Mouse (Mus musculus) midbrain, embryonic 13.5 days (tissue): ENCODE results near the gene Txndc9. TPM values are rescaled to one million over a fixed set of nuclear protein-coding genes. Genes with fewer than 3 reads are reported as not detected.

Source experiments
- ATAC-seq: fragments of 200-750 bp; cut with Nextera tagmentation; 2 replicates; pipeline ENCODE4 v1.8.0; 2017; ENCODE audit warnings: mild to moderate bottlenecking, moderate TSS enrichment, moderate library complexity
- H3K27ac ChIP-seq: fragments of 300-500 bp; sonication (generic); 2 replicates; pipeline ENCODE4 v1.5.1; 2015; ENCODE audit warnings: inconsistent platforms, mild to moderate bottlenecking, moderate library complexity
- H3K27me3 ChIP-seq: fragments of 300-500 bp; sonication (generic); 2 replicates; pipeline ENCODE4 v1.6.1; 2015; ENCODE audit warnings: mild to moderate bottlenecking, inconsistent platforms
- H3K36me3 ChIP-seq: fragments of 300-500 bp; sonication (generic); 2 replicates; pipeline ENCODE4 v1.6.1; 2015; ENCODE audit warnings: mild to moderate bottlenecking, inconsistent platforms
- H3K4me1 ChIP-seq: fragments of 300-500 bp; sonication (generic); replicated peaks from 2 replicates; pipeline ENCODE4 v1.6.1; 2015; ENCODE audit warnings: inconsistent platforms
- H3K4me2 ChIP-seq: fragments of 300-500 bp; sonication (generic); replicated peaks from 2 replicates; pipeline ENCODE4 v1.6.1; 2015; ENCODE audit warnings: moderate library complexity, mild to moderate bottlenecking, inconsistent platforms
- H3K4me3 ChIP-seq: fragments of 300-500 bp; sonication (generic); replicated peaks from 2 replicates; pipeline ENCODE4 v1.5.1; 2015; ENCODE audit warnings: mild to moderate bottlenecking, inconsistent platforms
- H3K9ac ChIP-seq: fragments of 300-500 bp; sonication (generic); replicated peaks from 2 replicates; pipeline ENCODE4 v1.6.1; 2015; ENCODE audit warnings: mild to moderate bottlenecking, inconsistent platforms
- H3K9me3 ChIP-seq: fragments of 300-500 bp; sonication (generic); 2 replicates; pipeline ENCODE4 v1.6.1; 2016; ENCODE audit warnings: mild to moderate bottlenecking, inconsistent platforms
- WGBS: fragments of 180-500 bp; shearing (Covaris S2); methylation state at CpG from one replicate; pipeline ENCODE4 v1.1.7; 2015; 5-methylcytosine and 5-hydroxymethylcytosine counted together
- polyA plus RNA-seq: library from polyadenylated mRNA; unstranded; fragments of >200 nt; fragmentation: Nextera tagmentation; extraction: Ambion mirVana; gene quantifications from 2 replicates; pipeline ENCODE4 v1.2.1, GENCODE M21; 2015

The Txndc9 gene
- polyA plus RNA-seq, 1 experiment from 2014 or later: 167 TPM

GRCm38 (mm10) chr1:37965571-37965970 lies 32.1 kb downstream of the Txndc9 start:
- H3K27ac ChIP-seq: no peak overlapping the region
- no peaks in the 10 kb centered on the region for H3K4me1 ChIP-seq
- no peak overlapping the region for H3K9ac ChIP-seq
- ATAC-seq: no peak
- H3K9me3 ChIP-seq: 0 out of 2 replicates have a peak, but pooled peaks cover 3% of the 10 kb centered on the region
- no peaks in the 10 kb centered on the region for H3K36me3 ChIP-seq
- no peaks in the 10 kb centered on the region for H3K27me3 ChIP-seq
- H3K4me3 ChIP-seq: no peak overlapping the region
- WGBS: 72% methylated on average over 10 of the region's 10 CpGs
- H3K4me2 ChIP-seq: no peak overlapping the region

GRCm38 (mm10) chr1:37959486-37959885 lies 38.2 kb downstream of the Txndc9 start:
- H3K4me2 ChIP-seq: no peak overlapping the region
- no peaks in the 10 kb centered on the region for H3K36me3 ChIP-seq
- 0 out of 2 replicates have a peak, but pooled peaks have one; percentile 53 for ATAC-seq
- H3K27me3 ChIP-seq: no peaks in the 10 kb centered on the region
- 0 out of 2 replicates have a peak, but pooled peaks cover 6% of the 10 kb centered on the region for H3K4me1 ChIP-seq
- whole genome bisulfite sequencing: 63% methylated on average over 5 of the region's 5 CpGs
- H3K9me3 ChIP-seq: 0 out of 2 replicates have a peak, but pooled peaks cover 3% of the 10 kb centered on the region
- H3K27ac ChIP-seq: no peak overlapping the region
- no peak overlapping the region for H3K4me3 ChIP-seq
- no peak overlapping the region for H3K9ac ChIP-seq

GRCm38 (mm10) chr1:37958516-37958915 lies 39.2 kb downstream of the Txndc9 start:
- H3K4me1 ChIP-seq: 0 out of 2 replicates have a peak, but pooled peaks cover 6% of the 10 kb centered on the region
- 92% methylated on average over 2 of the region's 2 CpGs for WGBS
- H3K4me3 ChIP-seq: no peak overlapping the region
- ATAC-seq: no peak
- H3K9ac ChIP-seq: no peak overlapping the region
- no peak overlapping the region for H3K27ac ChIP-seq
- H3K27me3 ChIP-seq: no peaks in the 10 kb centered on the region
- no peaks in the 10 kb centered on the region for H3K36me3 ChIP-seq
- H3K4me2 ChIP-seq: no peak overlapping the region
- H3K9me3 ChIP-seq: 0 out of 2 replicates have a peak, but pooled peaks cover 3% of the 10 kb centered on the region

- 90% methylated on average over 5 of the region's 5 CpGs for WGBS
- Histone ChIP-seq H3K27me3 (no peaks in the 10 kb centered on the region), H3K4me1 (0 out of 2 replicates have a peak, but pooled peaks cover 6% of the 10 kb centered on the region), H3K36me3 (no peaks in the 10 kb centered on the region), H3K9me3 (0 out of 2 replicates have a peak, but pooled peaks cover 3% of the 10 kb centered on the region), H3K27ac (no peak within 1 kb of the TSS), H3K4me2 (no peak within 1 kb of the TSS), H3K4me3 (no peak within 1 kb of the TSS), H3K9ac (no peak within 1 kb of the TSS)
- ATAC-seq: no peak
These were observed 40.0 kb downstream of the Txndc9 start, which contains the start of gene Lyg1 for GRCm38 (mm10) chr1:37957659-37958058. Lyg1 (minus strand) TSS chr1:37957759.

GRCm38 (mm10) chr1:37956690-37957431 lies 40.8 kb downstream of the Txndc9 start:
- H3K4me1 ChIP-seq: 0 out of 2 replicates have a peak, but pooled peaks cover 6% of the 10 kb centered on the region
- 28% methylated on average over 3 of the region's 3 CpGs for WGBS
- no peak overlapping the region for H3K4me2 ChIP-seq
- H3K9me3 ChIP-seq: 0 out of 2 replicates have a peak, but pooled peaks cover 2% of the 10 kb centered on the region
- H3K27me3 ChIP-seq: no peaks in the 10 kb centered on the region
- H3K9ac ChIP-seq: no peak overlapping the region
- no peak for ATAC-seq
- no peak overlapping the region for H3K27ac ChIP-seq
- H3K36me3 ChIP-seq: no peaks in the 10 kb centered on the region
- no peak overlapping the region for H3K4me3 ChIP-seq

DNA sequence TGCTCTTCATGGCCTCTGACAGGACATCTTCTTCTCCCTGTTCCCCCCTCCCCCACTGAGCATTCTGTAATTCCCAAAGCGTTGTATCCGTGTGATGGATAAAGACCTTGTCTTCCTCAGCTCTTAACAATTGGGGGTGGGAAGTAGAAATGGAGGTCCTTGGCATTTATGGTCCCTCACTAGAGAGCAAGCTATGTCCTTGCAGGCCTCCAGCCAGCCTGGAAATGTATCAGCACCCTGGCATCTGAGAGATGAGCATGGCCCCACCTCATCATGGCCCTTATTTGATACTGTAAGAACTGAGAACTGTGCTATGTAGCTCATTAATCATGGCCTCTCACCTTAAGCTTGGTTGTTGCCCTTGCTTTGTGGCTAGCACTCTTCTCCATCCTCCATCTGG lies 42.4 kb downstream of the Txndc9 start:
- H3K36me3 ChIP-seq: no peaks in the 10 kb centered on the region
- no peak overlapping the region for H3K9ac ChIP-seq
- no peak overlapping the region for H3K4me3 ChIP-seq
- 0 out of 2 replicates have a peak, but pooled peaks cover 6% of the 10 kb centered on the region for H3K4me1 ChIP-seq
- H3K9me3 ChIP-seq: no peaks in the 10 kb centered on the region
- no peak overlapping the region for H3K27ac ChIP-seq
- no peaks in the 10 kb centered on the region for H3K27me3 ChIP-seq
- no peak overlapping the region for H3K4me2 ChIP-seq
- WGBS: 91% methylated on average over 2 of the region's 2 CpGs
- ATAC-seq: no peak

DNA sequence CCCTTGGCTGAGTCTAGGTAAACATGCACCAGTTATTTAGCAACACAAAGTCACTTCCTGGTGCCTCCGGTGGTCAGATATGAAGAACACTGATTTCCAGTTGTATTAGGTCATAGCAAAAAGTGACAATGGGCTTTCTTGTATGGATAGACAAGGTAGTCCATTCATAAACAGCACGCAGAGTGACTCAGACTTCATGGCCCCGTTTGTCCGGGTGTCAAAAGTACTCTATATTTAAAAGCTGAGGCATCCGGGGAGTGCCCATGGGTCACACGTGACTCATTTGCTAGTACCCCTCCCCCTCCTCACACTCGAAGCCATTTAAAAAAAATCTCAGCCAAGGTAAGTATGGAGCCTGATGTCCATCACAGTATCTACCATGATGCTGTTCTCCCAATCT lies 42.9 kb downstream of the Txndc9 start:
- no peak overlapping the region for H3K4me2 ChIP-seq
- ATAC-seq: no peak
- no peaks in the 10 kb centered on the region for H3K36me3 ChIP-seq
- no peaks in the 10 kb centered on the region for H3K27me3 ChIP-seq
- H3K9ac ChIP-seq: no peak overlapping the region
- 0 out of 2 replicates have a peak, but pooled peaks cover 6% of the 10 kb centered on the region for H3K4me1 ChIP-seq
- H3K27ac ChIP-seq: no peak overlapping the region
- H3K9me3 ChIP-seq: no peaks in the 10 kb centered on the region
- 90% methylated on average over 7 of the region's 7 CpGs for WGBS
- no peak overlapping the region for H3K4me3 ChIP-seq

DNA sequence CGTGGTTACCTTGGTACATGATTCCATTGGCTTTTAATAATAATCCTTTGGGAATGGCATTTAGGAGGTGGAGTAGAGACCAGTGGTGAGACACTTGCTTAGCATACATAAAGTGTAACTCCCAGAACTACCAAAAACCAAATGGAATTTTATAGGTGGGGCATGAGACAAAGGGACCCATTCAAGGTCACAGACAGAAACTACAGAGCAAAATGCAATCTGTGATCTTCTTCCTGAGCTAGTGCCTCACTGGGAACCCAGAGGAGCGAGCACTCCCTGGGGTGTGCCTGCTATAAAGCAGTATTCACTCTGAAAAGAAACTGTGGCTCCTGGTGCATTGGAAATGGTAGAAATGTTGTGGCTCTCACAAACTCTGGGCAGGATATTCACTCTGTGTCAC lies 48.8 kb downstream of the Txndc9 start:
- Histone ChIP-seq H3K4me1 (no peaks in the 10 kb centered on the region), H3K27ac (no peak overlapping the region), H3K4me3 (no peak overlapping the region), H3K4me2 (no peak overlapping the region), H3K36me3 (no peaks in the 10 kb centered on the region), H3K27me3 (no peaks in the 10 kb centered on the region), H3K9ac (no peak overlapping the region), H3K9me3 (no peaks in the 10 kb centered on the region)
- WGBS: 88% methylated on average over 2 of the region's 2 CpGs
- ATAC-seq: no peak

Other genes starting within 250 kb of the Txndc9 start
- gene Tsga10, start 131.5 kb downstream of the Txndc9 start, polyA plus RNA-seq: 24.5 and 24.8 TPM in 2 replicates
- 7.2 and 7.5 TPM in 2 replicates for gene Lipt1, start 126.2 kb downstream of the Txndc9 start, polyA plus RNA-seq
- gene Mitd1, start 107.5 kb downstream of the Txndc9 start, polyA plus RNA-seq: 16.7 and 17.2 TPM in 2 replicates
- 245 and 253 TPM in 2 replicates for gene Mrpl30, start 107.4 kb downstream of the Txndc9 start, polyA plus RNA-seq
- not detected in 2 replicates for gene Lyg2, start 81.4 kb downstream of the Txndc9 start, polyA plus RNA-seq
- not detected in 2 replicates for gene Lyg1, start 40.1 kb downstream of the Txndc9 start, polyA plus RNA-seq
- gene Eif5b, start 117 bp upstream of the Txndc9 start, polyA plus RNA-seq: 26.5 and 27.0 TPM in 2 replicates
- gene Rev1, start 131.9 kb upstream of the Txndc9 start, polyA plus RNA-seq: 37.5 and 43.7 TPM in 2 replicates